8 mouse cellular contexts compared by ENCODE assay signal in the genomic region with DNA sequence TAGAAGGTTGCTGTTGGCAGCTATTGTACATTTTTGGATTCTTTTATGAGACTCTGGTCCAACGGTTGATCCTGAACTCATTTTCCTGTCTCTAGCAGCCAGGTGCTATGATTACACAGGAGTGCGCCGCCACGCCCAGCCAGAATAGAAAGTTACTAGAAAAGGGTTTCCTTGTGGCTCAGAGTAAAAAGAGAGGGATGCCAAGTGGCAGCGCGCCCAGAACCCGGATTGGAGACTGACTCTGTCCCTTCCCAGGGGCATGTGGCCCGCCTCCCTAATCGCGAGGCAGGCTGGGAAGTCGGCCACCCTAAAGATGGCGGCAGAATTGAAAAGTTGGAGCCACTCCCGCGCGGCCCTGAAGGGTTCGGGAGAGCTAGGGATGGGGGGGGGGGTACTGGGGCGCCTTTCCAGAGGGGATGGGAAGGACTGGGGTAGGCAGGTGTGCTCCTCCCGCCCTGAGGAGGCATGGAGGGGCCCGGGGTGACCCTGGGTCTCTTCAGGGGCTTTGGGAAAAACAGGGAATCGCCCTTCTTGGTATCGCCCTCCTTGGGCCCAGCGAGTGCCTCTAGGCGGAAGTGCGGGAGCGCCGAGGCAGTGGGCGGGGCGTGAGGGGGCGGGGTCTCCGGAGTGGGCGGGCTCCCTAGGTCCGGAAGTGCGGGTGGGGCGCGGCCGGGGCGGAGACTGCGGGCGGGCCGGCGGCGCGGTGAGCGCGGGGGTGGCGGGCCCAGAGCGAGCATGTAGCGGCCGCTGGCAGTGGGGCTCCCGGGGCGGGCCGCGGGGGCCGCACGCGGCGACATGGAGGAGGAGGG. TPM values are rescaled to one million over a fixed set of nuclear protein-coding genes. Genes with fewer than 3 reads are reported as not detected.
DNase-seq lines count a peak whose midpoint lies in the region; ATAC-seq and TF ChIP-seq lines count a peak whose summit lies in the region.

A gene (plus strand): TSS at position 683 of the 809 bp plus-strand sequence.

- H3K4me2 ChIP-seq in forebrain, postnatal 0 days (ENCODE audit: low read depth), result peak within 1 kb of the TSS; percentile 61
- H3K4me2 ChIP-seq in lung, embryonic 15.5 days, result peak within 1 kb of the TSS; percentile 64

- peak; percentile 99 for DNase-seq in MEL (ENCODE audit: low read depth, low spot score)
- peak; percentile 96 to 97 for DNase-seq in cerebellum, adult 2 months
- peak; percentile 95 for DNase-seq in forebrain, postnatal 0 days
- peak; percentile 99 for DNase-seq in heart, postnatal 4 days
- DNase-seq in layer of hippocampus, adult 8-10 months (ENCODE audit: low spot score in 2 of 2), result peak; percentile 93 to 97
- DNase-seq in ovary, adult 18-20 months (ENCODE audit: low spot score), result peak; percentile 97
- DNase-seq in thymus, postnatal 0 days (ENCODE audit: low spot score), result peak; percentile 93

- H3K27me3 ChIP-seq in MEL (ENCODE audit: control insufficient read depth in 1 of 2, insufficient read depth in 2 of 2, low read length in 2 of 2), result no peaks in the 10 kb centered on the region
- H3K27me3 ChIP-seq in cerebellum, adult 2 months (ENCODE audit: control insufficient read depth, insufficient read depth, low read length), result no peaks in the 10 kb centered on the region
- H3K27me3 ChIP-seq in forebrain, postnatal 0 days (ENCODE audit: insufficient read depth, low read length), result no peaks in the 10 kb centered on the region
- H3K27me3 ChIP-seq in lung, embryonic 15.5 days, result no peaks in the 10 kb centered on the region

- ATAC-seq in forebrain, postnatal 0 days, result peak; percentile 96
- peak; percentile 95 for ATAC-seq in lung, embryonic 15.5 days (ENCODE audit: borderline replicate concordance, extremely low read depth, low FRiP score, low TSS enrichment)

- TF ChIP-seq EP300 in MEL (IDR thresholded peaks at IDR 0.05; ENCODE audit: low read depth in 1 of 2, low read length in 2 of 2), result peak in 1 of 2 experiments; percentile 45; a peak in 2 of 4 replicates

- H3K79me2 ChIP-seq in MEL (ENCODE audit: control insufficient read depth, insufficient read depth, low read length, poor library complexity), result peaks cover 43% of the 10 kb centered on the region

- H3K36me3 ChIP-seq in MEL (ENCODE audit: control insufficient read depth in 1 of 2, insufficient read depth in 2 of 2, low read length in 2 of 2), result peaks cover 3 to 21% of the 10 kb centered on the region in 2 experiments; a peak in 3 of 4 replicates
- no peaks in the 10 kb centered on the region for H3K36me3 ChIP-seq in forebrain, postnatal 0 days (ENCODE audit: insufficient read depth)
- H3K36me3 ChIP-seq in lung, embryonic 15.5 days, result no peaks in the 10 kb centered on the region

- H3K9ac ChIP-seq in MEL (ENCODE audit: control insufficient read depth, low read depth, low read length, poor library complexity, severe bottlenecking), result peak within 1 kb of the TSS; percentile 97
- peak within 1 kb of the TSS; percentile 75 for H3K9ac ChIP-seq in forebrain, postnatal 0 days
- H3K9ac ChIP-seq in lung, embryonic 15.5 days, result peak within 1 kb of the TSS; percentile 81

- WGBS in cerebellum, adult 2 months, result 1% methylated on average over 53 of the region's 57 CpGs
- 2% methylated on average over 40 of the region's 57 CpGs for whole genome bisulfite sequencing in forebrain, postnatal 0 days
- WGBS in lung, embryonic 15.5 days, result 1% methylated on average over 50 of the region's 57 CpGs

- TF ChIP-seq RAD21 in MEL (IDR thresholded peaks at IDR 0.05; ENCODE audit: low read depth, low read length), result no peak

- H3K9me3 ChIP-seq in MEL (replicated peaks; ENCODE audit: insufficient read depth, low read length), result no peaks in the 10 kb centered on the region
- no peaks in the 10 kb centered on the region for H3K9me3 ChIP-seq in forebrain, postnatal 0 days (ENCODE audit: low read length)
- H3K9me3 ChIP-seq in lung, embryonic 15.5 days, result no peaks in the 10 kb centered on the region

- H3K27ac ChIP-seq in MEL (ENCODE audit: control insufficient read depth, low read depth, low read length), result peak within 1 kb of the TSS; percentile 94
- H3K27ac ChIP-seq in cerebellum, adult 2 months (ENCODE audit: insufficient read depth, low read length), result peak within 1 kb of the TSS; percentile 61; the same call in 1 of the 2 replicates
- H3K27ac ChIP-seq in forebrain, postnatal 0 days (ENCODE audit: low read depth, low read length), result peak within 1 kb of the TSS; percentile 89
- peak within 1 kb of the TSS; percentile 98 for H3K27ac ChIP-seq in lung, embryonic 15.5 days

- peak in 1 of 3 experiments; percentile 9; a peak in 1 of 6 replicates for TF ChIP-seq CTCF in MEL (IDR thresholded peaks at IDR 0.05 in 2 of 3, conservative IDR thresholded peaks at IDR 0.05 in 1 of 3; ENCODE audit: control insufficient read depth in 1 of 3, insufficient read depth in 1 of 3, low read depth in 2 of 3, low read length in 3 of 3, poor library complexity in 1 of 3, severe bottlenecking in 1 of 3)
- no peak for TF ChIP-seq CTCF in cerebellum, adult 2 months (IDR thresholded peaks at IDR 0.05; ENCODE audit: borderline replicate concordance, insufficient read depth, low read depth, low read length)
- TF ChIP-seq CTCF in forebrain, postnatal 0 days (IDR thresholded peaks at IDR 0.05; ENCODE audit: low read depth), result no peak

- H3K4me1 ChIP-seq in MEL (ENCODE audit: control insufficient read depth in 1 of 2, insufficient read depth in 2 of 2, low read length in 2 of 2), result peaks cover 3 to 10% of the 10 kb centered on the region in 2 experiments; a peak in 1 of 4 replicates
- H3K4me1 ChIP-seq in cerebellum, adult 2 months (ENCODE audit: control insufficient read depth, insufficient read depth, low read length), result no peaks in the 10 kb centered on the region; the same call in 1 of the 2 replicates
- H3K4me1 ChIP-seq in forebrain, postnatal 0 days (ENCODE audit: insufficient read depth), result peaks cover 7% of the 10 kb centered on the region
- H3K4me1 ChIP-seq in lung, embryonic 15.5 days, result peaks cover 16% of the 10 kb centered on the region

- peak within 1 kb of the TSS; percentile 93 to 97 for H3K4me3 ChIP-seq in MEL (ENCODE audit: control insufficient read depth in 1 of 2, insufficient read depth in 1 of 2, low read depth in 2 of 2, low read length in 2 of 2)
- peak within 1 kb of the TSS; percentile 64 for H3K4me3 ChIP-seq in cerebellum, adult 2 months (replicated peaks; ENCODE audit: insufficient read depth, low read depth, low read length)
- peak within 1 kb of the TSS; percentile 85 for H3K4me3 ChIP-seq in forebrain, postnatal 0 days (ENCODE audit: low read depth, low read length)
- H3K4me3 ChIP-seq in lung, embryonic 15.5 days, result peak within 1 kb of the TSS; percentile 79

- TF ChIP-seq POLR2A in MEL (IDR thresholded peaks at IDR 0.05; ENCODE audit: control insufficient read depth in 1 of 2, insufficient read depth in 1 of 2, low read depth in 1 of 2, low read length in 2 of 2, poor library complexity in 1 of 2), result peak; percentile 94 to 98
- TF ChIP-seq POLR2A in cerebellum, adult 2 months (IDR thresholded peaks at IDR 0.05; ENCODE audit: borderline replicate concordance, insufficient read depth, low read length), result peak; percentile 25; the same call in 1 of the 2 replicates

TF ChIP-seq in MEL, 35 proteins besides CTCF, POLR2A, EP300 and RAD21 (continues in another document):
- TF ChIP-seq MXI1 (IDR thresholded peaks at IDR 0.05; ENCODE audit: low read depth, low read length), result peak; percentile 83
- TF ChIP-seq SIN3A (IDR thresholded peaks at IDR 0.05; ENCODE audit: low read length), result peak; percentile 75
- TF ChIP-seq ETS1 (IDR thresholded peaks at IDR 0.05; ENCODE audit: low read depth, low read length), result peak; percentile 70
- TF ChIP-seq JUND (IDR thresholded peaks at IDR 0.05; ENCODE audit: low read depth, low read length), result no peak
- peak; percentile 46; the same call in 1 of the 2 replicates for TF ChIP-seq MEF2A (IDR thresholded peaks at IDR 0.05; ENCODE audit: extremely low read depth, insufficient replicate concordance, low read depth, low read length, poor library complexity, severe bottlenecking)
- TF ChIP-seq MAZ (IDR thresholded peaks at IDR 0.05; ENCODE audit: low read depth, low read length), result peak; percentile 86; the same call in 1 of the 2 replicates
- no peak for TF ChIP-seq TAL1 (IDR thresholded peaks at IDR 0.05; ENCODE audit: low read length)
- TF ChIP-seq ZNF384 (IDR thresholded peaks at IDR 0.05; ENCODE audit: low read depth, low read length), result 0 out of 2 replicates have a peak, but pooled peaks have one; percentile 12
- TF ChIP-seq TBP (IDR thresholded peaks at IDR 0.05; ENCODE audit: low read depth, low read length), result peak; percentile 89
- no peak for TF ChIP-seq BHLHE40 (IDR thresholded peaks at IDR 0.05; ENCODE audit: borderline replicate concordance, low read depth, low read length)
- peak; percentile 83 for TF ChIP-seq USF1 (IDR thresholded peaks at IDR 0.05; ENCODE audit: low read depth, low read length)
- 0 out of 2 replicates have a peak, but pooled peaks have one; percentile 22 for TF ChIP-seq NRF1 (IDR thresholded peaks at IDR 0.05; ENCODE audit: insufficient read depth, low read depth, low read length, poor library complexity, severe bottlenecking)
- TF ChIP-seq SMC3 (IDR thresholded peaks at IDR 0.05; ENCODE audit: low read depth, low read length), result peak; percentile 2; the same call in 1 of the 2 replicates
- peak; percentile 62 for TF ChIP-seq MAX (IDR thresholded peaks at IDR 0.05; ENCODE audit: low read length)
- no peak for TF ChIP-seq GABPA (IDR thresholded peaks at IDR 0.05; ENCODE audit: low read depth, low read length)
- peak; percentile 75; the same call in 1 of the 2 replicates for TF ChIP-seq TCF12 (IDR thresholded peaks at IDR 0.05; ENCODE audit: low read depth, low read length)
- TF ChIP-seq POLR2AphosphoS2 (IDR thresholded peaks at IDR 0.05; ENCODE audit: low read length), result peak; percentile 97
- no peak for TF ChIP-seq POLR2AphosphoS5 (IDR thresholded peaks at IDR 0.05; ENCODE audit: borderline replicate concordance, low read depth, low read length)
- peak; percentile 98 for TF ChIP-seq ELF1 (IDR thresholded peaks at IDR 0.05; ENCODE audit: low read depth, low read length)
- TF ChIP-seq E2F4 (IDR thresholded peaks at IDR 0.05; ENCODE audit: borderline replicate concordance, low read depth, low read length), result no peak

RNA-seq across cellular contexts. Expression of the gene that starts here (rescaled TPM):
- total RNA-seq in MEL (2012; rRNA removed), result 65.2 and 66.4 TPM in 2 replicates
- polyA plus RNA-seq in MEL (2012; ENCODE audit: insufficient read depth in 1 of 2, insufficient read length in 2 of 2, low read depth in 1 of 2, low replicate concordance in 2 of 2, missing spikeins in 1 of 2), result 10 to 100 TPM in 1 of 2 experiments, not detected in 1; 49.2 TPM
- polyA plus RNA-seq in cerebellum, adult 2 months (2012; rRNA removed), result 86.8 and 92.5 TPM in 2 replicates
- 58.9 and 65.6 TPM in 2 replicates for total RNA-seq in forebrain, postnatal 0 days (2014; rRNA removed)
- 84.0 and 84.7 TPM in 2 replicates for polyA plus RNA-seq in forebrain, postnatal 0 days (2015; fragmentation: Nextera tagmentation; extraction: Ambion mirVana)
- total RNA-seq in heart, postnatal 4 days (2021), result 10 to 100 TPM; 31.8 to 34.1 TPM
- total RNA-seq in layer of hippocampus, adult 8-10 months (2022), result 10 to 100 TPM; 47.4 to 53.9 (median 52.2) TPM
- 87.8 and 92.9 TPM in 2 replicates for polyA plus RNA-seq in lung, embryonic 15.5 days (2015; fragmentation: Nextera tagmentation; extraction: Ambion mirVana)
- polyA plus RNA-seq in thymus, postnatal 0 days (2015; fragmentation: Nextera tagmentation; extraction: Ambion mirVana), result 189 and 190 TPM in 2 replicates

Comparison
In these comparisons a context has a peak if more than half of its experiments do, and no peak if none do; other contexts are left out.
1. Peak in every context shown above with its lines: DNase-seq, ATAC-seq, H3K4me3 ChIP-seq and H3K27ac ChIP-seq.